Mouse (Mus musculus) adrenal gland, adult (tissue): Measurements from ENCODE around the gene Grik2.
"Not testable (repeated sequence)": the region's sequence is repeated elsewhere in the genome, so short reads cannot be mapped to it uniquely, and the experiment has no call there.

Experiments used
- DNase-seq, 2 experiments: peaks; one replicate each; pipeline ENCODE4 v3.0.0; 2022 to 2023; ENCODE audit warnings: low spot score in 1 of 2; ENCODE audit not compliant: inconsistent age in 2 of 2

Gene Grik2

DNA sequence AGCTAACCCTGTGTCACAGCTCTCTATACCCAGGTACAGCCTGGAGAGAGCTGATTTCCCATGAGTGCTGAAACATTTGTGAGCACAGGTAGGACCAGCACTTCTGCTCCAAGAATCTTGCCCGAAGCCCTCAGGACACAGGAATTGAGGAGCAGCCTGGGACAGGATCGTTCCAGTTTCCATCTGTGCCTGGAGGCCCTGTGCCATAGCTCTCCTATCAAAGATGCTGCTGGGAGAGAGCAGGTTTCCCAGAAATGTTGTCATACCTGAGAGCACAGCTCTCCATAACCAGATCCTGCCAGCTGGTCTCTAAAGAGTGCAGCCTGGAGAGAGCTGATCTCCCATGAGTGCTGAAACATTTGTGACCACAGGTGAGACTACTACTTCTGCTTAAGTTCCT lies 420.0 kb downstream of the Grik2 start:
- DNase-seq = no peak

DNA sequence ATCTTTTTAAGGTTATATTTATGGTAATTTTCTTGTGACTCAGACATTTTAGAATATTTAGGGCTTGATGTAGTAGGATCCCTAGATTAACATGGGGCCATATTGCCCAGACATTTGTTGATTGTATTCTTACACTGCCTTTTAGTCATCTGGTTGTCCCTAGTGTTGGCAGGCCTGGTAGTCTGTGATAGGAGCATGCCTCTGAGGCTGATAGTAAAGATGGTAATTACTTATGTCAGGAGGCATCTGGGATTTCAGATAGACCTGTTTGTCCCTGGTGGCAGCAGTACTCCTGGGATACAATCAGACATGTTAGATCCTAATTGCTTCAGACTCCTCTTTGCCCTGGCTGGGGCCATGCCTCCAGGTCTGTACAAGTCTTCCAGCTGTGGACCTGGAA lies 423.3 kb downstream of the Grik2 start:
- no peak for DNase-seq

DNA sequence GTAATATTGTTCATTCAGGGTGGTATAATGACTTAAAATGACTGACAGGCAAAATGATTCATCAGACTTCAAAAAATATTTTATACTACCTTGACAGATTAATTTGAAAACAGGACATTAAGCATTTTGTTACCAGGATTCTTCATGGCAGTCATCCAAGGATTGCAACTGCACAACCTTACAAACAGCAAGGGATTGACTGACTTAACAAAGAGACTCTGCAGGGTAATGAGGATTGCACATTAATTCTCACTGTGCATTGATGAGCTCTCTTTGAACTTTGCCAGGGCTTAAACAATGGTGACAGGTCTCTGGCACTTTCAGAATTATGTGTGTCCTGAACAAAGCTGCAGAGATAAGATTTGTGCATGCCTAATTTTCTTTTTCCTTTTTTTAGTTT lies 466.2 kb downstream of the Grik2 start:
- no peak for DNase-seq

DNA sequence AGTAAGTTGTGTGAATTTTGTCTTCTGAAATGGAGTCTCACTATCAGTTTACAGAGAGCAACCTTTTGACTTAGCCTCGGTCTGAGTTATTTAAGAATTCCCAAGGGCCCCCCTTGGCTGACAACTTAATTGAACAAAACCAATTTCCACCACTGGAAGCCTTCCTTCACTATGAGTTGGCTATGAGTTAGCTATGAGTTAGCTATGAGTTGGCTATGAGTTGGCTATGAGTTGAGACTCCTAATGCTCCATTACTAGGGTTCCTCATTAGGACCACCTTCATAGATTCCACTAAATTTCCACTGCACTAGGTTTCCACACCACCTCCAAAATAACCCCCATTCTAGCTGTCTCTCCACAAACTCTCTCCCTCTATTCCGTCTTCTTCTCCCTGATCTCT lies 468.7 kb downstream of the Grik2 start:
- no peak for DNase-seq

DNA sequence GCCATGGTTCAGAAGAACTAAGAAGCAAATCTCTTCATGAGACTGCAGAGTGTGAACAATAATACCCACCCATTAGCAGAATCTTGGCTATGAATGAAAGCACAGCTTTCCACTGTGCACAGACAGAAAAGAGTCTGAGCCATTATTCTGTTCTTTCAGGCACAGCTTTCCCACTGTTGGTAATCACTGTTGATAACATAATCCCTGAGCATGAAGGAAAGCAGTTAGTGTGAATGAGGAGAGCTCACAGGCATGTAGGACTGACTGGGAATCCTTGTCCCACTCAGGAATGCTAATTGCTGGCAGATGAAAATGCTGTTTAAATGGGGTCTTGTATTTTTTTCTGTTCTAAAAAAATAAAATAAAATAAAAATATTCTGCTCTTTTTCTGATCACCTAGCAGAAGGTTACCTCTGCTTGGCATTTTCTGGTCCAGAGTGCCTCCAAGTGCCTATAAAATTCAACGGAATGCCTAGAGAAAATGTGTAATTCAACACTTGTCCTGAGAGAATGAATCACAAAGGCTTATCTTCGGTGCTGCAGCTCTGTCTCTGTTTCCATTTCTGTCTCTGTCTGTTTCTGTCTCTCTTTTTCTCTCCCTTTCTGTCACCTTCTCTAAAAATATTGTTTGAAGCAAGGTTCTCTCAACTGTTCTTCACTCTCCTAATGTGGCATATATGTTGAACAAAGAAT lies 532.2 kb downstream of the Grik2 start:
- no peak for DNase-seq

DNA sequence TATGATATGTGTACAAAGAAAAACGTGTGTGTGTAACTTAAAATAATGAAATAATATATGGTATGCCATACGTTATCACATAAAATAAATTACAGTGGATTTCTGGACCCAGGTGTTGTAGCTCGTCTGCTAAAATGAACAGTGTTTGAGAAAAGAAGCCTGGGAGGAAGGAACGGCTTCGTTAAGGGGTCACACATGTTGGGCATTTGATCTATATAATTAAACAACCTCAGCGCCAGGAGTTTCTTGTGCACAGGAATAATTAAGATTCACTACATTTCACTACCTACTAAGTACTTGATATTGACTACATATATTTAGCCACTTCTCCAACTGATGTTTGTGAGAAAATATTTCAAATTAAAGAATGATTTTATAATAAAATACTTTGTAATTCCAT lies 551.2 kb downstream of the Grik2 start:
- not testable (repeated sequence) for DNase-seq

DNA sequence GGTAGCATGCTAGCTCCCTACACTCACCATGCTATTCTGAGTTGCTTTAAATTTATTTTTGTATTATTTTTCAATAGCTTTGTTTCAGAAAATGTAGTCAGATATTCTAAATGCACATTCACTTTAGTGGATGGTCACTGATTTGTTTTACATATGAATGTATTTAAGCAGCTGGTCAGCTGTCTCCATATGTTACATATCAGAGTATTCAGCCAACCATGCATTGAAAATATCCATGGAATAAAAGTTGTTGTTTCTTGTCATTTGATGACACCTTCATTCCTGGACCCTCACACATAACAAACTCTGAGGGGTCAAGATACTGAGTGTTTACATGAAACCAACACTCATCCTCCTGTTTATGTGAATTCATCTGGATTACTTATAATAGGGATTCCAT lies 551.7 kb downstream of the Grik2 start:
- DNase-seq = not testable (repeated sequence)

DNA sequence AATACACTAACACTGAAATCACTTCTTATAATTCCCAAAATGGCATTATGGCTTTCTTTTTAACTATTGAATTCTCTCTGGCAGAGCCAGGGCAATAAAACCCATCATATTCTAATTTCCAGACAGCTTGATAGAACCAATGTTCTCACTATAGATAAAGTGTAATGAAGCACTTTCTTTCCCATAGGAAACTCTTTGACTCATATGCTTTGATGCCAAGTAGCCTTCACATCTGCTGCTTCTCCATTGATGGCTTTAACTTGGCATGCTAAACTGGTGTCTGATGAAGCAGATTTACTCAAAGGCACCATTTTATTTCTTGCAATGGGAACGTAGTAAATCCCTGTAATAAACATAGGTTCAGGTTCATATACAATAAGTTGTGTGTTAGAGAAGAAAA lies 568.5 kb downstream of the Grik2 start:
- DNase-seq = no peak

DNA sequence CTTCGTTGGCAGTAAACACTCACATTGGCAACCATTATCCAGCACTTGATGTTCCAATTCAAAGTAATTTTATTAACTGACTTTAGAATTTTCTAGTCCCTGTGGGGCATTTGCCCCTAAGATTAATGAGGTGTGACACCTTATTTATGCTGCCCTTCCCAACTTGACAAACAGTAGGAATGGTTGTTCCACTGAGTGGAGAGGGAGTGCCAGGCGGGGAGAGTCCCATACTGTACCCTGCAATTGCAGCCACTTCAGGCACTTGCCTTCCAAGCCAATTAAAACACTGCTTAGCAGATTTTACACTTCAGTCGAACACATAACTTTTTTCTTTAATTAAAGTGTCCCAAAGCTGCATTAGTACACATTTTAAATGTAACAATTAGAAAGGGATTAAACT lies 568.9 kb downstream of the Grik2 start:
- DNase-seq = no peak

DNA sequence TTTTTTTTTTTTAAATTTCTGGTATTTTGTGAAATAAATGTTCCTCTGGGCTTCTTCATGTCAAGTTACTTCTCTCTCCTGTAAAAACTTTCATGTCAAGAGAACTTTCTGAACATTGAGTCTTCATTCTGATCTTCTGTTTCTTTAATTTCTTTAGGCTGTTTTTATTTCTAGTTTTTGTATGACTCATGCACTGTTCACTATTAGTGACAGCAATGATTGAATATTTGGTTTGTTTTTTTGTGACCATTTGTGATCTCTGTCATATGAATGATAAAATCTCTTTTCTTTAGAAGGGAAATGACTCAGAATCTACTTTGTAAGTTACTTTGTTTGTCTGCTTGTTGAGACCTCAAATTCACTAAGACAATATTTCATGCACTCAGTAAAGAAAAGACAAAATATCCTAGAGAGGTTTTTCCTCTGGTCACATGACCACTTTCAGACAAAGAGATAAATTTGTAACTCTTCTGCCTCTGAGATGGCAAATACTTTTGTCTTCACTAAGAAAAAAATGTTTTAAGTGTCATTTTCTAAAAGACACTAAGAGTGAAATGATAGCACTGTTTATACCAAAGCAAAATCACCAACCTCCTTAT lies 596.7 kb downstream of the Grik2 start:
- no peak for DNase-seq

DNA sequence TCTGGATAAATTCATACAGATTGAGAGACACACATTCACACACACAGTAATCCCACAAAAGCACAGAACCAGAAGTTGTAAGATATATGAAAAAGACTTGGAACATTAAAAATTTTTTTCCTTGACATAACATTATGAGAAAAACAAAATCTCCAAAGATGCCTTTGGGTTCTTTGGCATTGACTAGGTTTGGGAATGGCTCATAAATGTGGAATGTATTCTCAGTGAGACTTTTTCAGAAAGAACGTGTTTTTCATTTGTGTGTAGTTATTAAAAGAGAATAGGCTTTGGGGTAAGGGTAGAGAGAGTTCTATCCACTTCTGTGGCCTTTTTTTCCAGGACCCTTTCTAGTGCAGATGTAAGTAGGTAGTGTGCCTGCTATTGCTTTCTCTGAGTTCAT lies 597.3 kb downstream of the Grik2 start:
- DNase-seq = no peak

DNA sequence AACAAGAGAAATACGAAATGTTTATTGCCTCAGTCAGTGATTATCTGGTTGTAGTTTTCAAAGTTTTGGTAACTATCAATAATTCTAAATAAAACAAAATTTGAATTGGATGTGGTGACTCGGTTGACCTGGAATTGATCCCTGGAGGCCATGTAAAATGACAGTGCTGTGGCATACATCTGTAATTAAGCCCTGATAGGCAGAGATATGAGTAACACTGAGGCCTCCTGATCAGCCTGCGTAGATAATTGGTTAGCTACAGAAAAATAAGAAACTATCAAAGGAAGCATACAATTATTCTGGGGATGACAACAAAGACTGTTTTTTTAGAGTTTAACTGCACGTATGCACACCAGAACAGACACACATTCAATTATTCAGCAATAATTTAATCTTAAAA lies 634.4 kb downstream of the Grik2 start:
- DNase-seq = no peak

DNA sequence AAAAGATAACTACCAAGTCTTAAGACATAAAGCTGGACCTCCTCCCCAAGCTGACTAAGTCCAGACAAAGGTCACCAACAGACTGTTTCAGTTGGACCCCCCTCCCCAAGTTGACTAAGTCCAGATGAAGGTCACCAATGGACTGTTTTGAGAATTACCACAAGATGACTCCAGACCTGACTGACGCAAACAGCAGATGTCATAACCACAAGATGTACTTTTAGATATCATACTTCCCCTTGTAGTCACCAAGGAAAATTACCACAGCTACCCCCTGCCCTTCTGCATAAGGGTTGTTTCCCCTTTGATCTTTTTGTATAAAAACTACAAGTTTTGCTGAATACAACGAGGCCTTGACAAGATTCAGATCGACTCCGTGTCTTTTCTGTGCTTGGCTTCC lies 637.1 kb downstream of the Grik2 start:
- DNase-seq = not testable (repeated sequence)

DNA sequence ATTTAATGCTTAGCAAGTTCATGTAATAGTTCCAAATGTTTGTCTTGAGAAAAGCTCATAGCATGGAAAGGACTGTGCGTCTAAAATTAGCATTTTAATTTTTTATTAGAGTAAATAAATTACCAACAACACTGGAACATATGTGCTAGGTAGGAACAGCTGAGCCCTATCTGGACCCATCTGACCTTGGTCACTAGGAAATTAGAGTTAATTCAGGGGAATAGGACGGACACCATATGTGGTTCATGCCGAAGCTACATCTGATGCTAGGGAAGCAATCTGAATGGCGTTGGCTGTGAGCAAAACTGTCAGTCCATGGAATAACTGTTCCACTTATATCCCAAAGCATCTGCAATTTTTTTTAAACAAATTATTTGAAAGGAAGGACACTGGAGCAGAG lies 638.9 kb downstream of the Grik2 start:
- DNase-seq = no peak

DNA sequence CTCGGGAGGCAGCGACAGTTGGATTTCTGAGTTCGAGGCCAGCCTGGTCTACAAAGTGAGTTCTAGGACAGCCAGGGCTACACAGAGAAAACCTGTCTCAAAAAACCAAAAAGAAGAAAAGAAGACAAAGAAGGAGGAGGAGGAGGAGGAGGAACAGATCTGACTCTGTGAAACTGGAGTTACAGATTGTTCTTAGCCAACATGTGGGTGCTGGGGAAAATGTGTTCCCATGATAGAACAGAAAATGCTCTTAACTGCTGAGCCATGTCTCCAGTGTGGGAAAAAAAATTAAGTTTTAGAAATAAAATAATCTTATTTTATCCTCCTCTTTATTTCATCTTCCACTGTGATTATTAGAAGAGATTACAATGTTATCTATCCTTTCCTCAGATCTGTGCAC lies 645.9 kb downstream of the Grik2 start:
- DNase-seq = no peak

DNA sequence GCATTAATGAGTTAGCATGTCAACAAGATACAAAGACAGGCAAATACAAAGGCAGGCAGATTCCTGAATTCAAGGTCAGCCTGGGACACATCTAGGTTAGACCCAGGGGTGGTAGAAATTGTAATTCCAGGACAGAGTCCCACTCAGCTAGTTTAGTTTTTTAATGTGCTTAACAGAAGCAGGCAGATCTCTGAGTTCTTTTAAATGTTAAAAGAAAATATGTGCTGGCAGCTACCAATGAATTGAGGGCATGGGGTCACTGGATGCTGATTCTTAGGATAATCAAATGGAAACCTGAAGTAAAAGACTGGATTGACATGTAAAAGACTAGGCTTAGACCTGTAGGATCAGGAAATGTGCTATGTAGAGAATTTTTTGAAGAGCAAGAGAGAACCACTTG lies 651.8 kb downstream of the Grik2 start:
- DNase-seq = no peak

DNA sequence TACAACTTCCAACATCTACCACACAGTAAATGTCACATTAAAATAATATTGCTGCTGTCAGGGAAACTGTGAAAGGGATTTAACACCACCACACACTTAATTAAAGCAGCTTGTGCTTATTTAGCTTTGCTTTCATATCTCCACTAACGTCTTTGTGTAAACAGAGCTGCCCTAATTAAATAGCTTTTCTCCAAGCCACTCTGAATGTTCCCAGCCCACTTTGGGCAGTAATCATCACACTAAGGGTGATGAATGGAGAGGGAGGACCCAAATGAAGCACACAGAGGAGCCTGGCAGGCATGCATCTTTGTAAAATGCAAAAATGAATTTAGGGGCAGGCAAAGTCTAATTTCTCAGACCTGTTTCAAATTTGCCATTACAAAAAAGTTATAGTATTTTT lies 657.3 kb downstream of the Grik2 start:
- no peak for DNase-seq

DNA sequence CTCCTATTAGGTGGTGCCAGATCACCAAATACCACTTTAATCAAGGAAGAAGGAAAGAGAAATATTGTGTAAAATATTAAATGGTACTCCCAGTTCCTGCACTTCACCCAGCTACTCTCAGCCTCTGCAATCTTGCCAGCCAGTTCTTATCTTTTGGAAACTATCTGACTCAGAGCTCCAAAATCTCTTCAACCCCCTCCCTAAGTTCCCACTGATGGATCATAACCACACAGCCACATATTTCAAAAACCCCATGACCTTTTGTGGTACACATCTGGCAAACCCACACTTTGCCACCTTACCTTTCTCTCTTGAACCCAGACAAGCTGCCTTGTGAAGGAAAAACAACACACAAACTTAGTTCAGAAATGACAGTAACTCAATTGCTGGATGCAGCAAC lies 738.2 kb downstream of the Grik2 start:
- DNase-seq = peak; percentile 21 to 28

DNA sequence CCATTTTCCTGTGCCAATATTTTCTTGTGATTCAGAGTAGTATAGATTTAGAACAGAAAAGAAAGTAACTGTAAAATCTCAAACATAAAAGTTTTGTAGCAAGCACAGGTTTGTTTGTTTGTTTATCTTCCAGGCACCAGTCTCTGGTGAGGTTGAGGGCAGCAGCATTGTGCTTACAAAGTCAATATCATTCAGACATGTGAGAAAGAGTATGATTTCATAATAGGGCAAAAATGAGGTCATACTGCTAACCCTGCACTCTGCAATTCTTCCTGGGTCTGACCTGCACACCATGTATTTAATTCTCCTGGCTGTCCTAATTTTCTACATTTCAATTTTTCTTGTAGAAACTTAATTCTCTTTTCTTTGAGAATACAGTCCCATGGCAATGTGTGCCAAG lies 739.2 kb downstream of the Grik2 start:
- no peak for DNase-seq
